Mouse (Mus musculus): Measurements from ENCODE around the gene Cntnap1. TPM values are rescaled to one million over a fixed set of nuclear protein-coding genes. Genes with fewer than 3 reads are reported as not detected.
"Not testable (repeated sequence)": the region's sequence is repeated elsewhere in the genome, so short reads cannot be mapped to it uniquely, and the experiment has no call there.

The Cntnap1 gene
- 3.4 and 3.8 TPM in 2 replicates for polyA plus RNA-seq (2015; fragmentation: Nextera tagmentation; extraction: Ambion mirVana)

DNA sequence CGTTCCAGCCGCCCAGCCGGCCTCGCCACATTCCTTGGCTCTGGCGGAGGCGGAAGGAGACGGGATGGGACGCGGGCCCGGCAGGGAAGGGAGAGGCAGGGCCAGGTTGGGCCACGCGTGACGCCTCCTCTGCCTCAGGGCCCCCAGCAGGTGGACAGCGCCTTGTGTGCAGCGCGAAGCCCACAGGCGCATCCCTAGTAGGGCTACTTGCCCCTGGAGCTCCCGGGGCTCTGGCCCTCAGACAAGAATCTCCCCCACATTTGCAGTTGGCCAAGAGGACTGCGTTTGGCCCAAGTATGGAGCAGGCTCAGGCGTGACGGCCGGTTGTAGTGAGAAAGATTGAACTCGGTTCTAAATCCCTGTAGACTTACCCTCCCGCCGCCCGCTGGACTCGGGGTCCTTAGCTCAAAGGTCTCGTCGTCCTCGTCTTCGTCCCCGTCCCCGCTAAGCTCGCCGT lies at the start of gene Cntnap1:
TSS of gene Cntnap1 (plus strand) at position 170 of the 457 bp plus-strand sequence.
- Histone ChIP-seq H3K27me3 (replicated peaks) (peaks cover 44% of the 10 kb centered on the region), H3K4me3 (peak within 1 kb of the TSS; percentile 84), H3K9ac (peak within 1 kb of the TSS; percentile 64), H3K27ac (peak within 1 kb of the TSS; percentile 81), H3K36me3 (replicated peaks) (peaks cover 5% of the 10 kb centered on the region; the same call in 1 of the 2 replicates), H3K4me1 (peaks cover 64% of the 10 kb centered on the region), H3K4me2 (peak within 1 kb of the TSS; percentile 88), H3K9me3 (no peaks in the 10 kb centered on the region)
- no peak for ATAC-seq (replicated peaks)
- WGBS = under 1% methylated on average over 35 of the region's 35 CpGs

GRCm38 (mm10) chr11:101120545-101121188 lies 49.7 kb upstream of the Cntnap1 start:
- H3K27ac ChIP-seq = peak overlapping the region; percentile 86
- ATAC-seq (replicated peaks) = no peak
- H3K27me3 ChIP-seq (replicated peaks) = no peaks in the 10 kb centered on the region
- H3K9me3 ChIP-seq = no peaks in the 10 kb centered on the region
- H3K4me3 ChIP-seq = peak overlapping the region; percentile 84
- peak overlapping the region; percentile 67 for H3K9ac ChIP-seq
- H3K36me3 ChIP-seq (replicated peaks) = peaks cover 12% of the 10 kb centered on the region
- H3K4me1 ChIP-seq = peaks cover 45% of the 10 kb centered on the region
- 21% methylated on average over 19 of the region's 19 CpGs for WGBS
- H3K4me2 ChIP-seq = peak overlapping the region; percentile 97

GRCm38 (mm10) chr11:101124494-101124893 lies 45.8 kb upstream of the Cntnap1 start:
- not testable (repeated sequence) for H3K9me3 ChIP-seq; ATAC-seq (replicated peaks); H3K9ac ChIP-seq; H3K27ac ChIP-seq; H3K4me2 ChIP-seq; H3K27me3 ChIP-seq (replicated peaks); H3K4me3 ChIP-seq
- H3K36me3 ChIP-seq (replicated peaks) = peaks cover 25% of the 10 kb centered on the region
- H3K4me1 ChIP-seq = peaks cover 16% of the 10 kb centered on the region
- WGBS = 96% methylated on average over 8 of the region's 8 CpGs

DNA sequence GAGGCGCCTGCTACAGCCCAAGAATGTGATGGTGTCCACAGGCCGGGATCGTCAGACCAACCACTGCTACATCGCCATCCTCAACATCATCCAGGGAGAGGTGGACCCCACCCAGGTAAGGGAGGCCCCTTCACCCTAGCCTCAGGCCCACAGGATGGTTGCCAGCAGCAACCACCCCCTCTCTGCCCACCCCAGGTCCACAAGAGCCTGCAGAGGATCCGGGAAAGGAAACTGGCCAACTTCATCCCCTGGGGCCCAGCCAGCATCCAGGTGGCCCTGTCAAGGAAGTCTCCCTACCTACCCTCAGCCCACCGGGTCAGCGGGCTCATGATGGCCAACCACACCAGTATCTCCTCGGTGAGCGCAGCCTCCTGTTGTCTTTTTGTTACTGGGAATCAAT lies 45.3 kb upstream of the Cntnap1 start:
- H3K9ac ChIP-seq; H3K27ac ChIP-seq; H3K4me2 ChIP-seq; H3K4me3 ChIP-seq; H3K27me3 ChIP-seq (replicated peaks); H3K9me3 ChIP-seq; ATAC-seq (replicated peaks): not testable (repeated sequence)
- 97% methylated on average over 9 of the region's 9 CpGs for WGBS
- Histone ChIP-seq H3K36me3 (replicated peaks) (peaks cover 25% of the 10 kb centered on the region), H3K4me1 (peaks cover 16% of the 10 kb centered on the region)

DNA sequence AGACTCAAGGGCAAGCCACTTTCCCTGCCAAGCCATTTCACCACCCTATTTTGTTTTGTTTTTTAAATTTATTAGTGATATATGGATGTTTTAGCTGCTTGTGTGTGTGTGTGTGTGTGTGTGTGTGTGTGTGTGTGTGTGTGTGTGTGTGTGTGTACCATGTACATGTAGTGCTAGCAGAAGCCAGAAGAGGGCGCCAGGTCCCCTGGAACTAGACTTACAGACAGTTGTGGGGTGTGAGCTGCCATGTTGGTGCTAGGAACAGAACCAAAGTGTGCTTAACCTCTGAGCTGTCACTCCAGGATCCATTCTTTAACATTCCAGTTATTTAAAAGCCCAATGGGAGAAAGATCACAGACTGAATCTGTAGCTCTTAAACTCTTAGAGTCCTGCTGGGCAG lies 43.2 kb upstream of the Cntnap1 start:
- Histone ChIP-seq H3K9me3 (no peaks in the 10 kb centered on the region), H3K27ac (no peak overlapping the region), H3K4me3 (no peak overlapping the region), H3K4me1 (no peaks in the 10 kb centered on the region), H3K36me3 (replicated peaks) (peaks cover 25% of the 10 kb centered on the region), H3K27me3 (replicated peaks) (no peaks in the 10 kb centered on the region), H3K4me2 (no peak overlapping the region), H3K9ac (no peak overlapping the region)
- WGBS = 92% methylated on average over 1 of the region's 1 CpGs
- ATAC-seq (replicated peaks) = no peak

DNA sequence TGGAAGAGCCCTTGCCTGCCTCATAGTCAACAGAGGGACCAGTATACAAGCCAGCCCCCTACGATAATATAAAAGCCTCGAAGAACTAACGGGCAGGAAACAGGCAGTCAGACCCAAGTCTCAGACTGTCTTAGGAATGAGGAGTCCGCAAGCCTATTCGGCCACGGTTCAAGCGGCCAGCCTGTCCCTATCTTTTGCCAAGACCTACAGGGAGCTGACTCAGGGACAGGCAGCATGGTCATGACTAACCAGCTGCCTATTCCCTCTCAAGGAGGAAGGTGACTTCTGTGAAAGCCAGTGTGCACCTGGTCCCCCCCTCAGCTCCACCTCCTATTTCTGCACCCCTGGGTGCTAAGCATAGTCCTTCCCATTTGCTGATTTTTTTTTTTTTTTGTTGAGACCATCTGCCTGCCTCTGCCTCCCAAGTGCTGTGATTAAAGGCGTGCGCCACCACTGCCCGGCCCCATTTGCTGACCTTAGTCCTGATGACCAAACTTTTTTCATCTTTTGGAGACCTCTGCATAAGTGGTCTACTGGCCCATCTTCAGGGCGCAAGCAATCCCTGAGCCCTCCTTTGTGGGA lies 41.2 kb upstream of the Cntnap1 start:
- 87% methylated on average over 11 of the region's 11 CpGs for WGBS

GRCm38 (mm10) chr11:101130056-101130756 lies 40.1 kb upstream of the Cntnap1 start:
- H3K36me3 ChIP-seq (replicated peaks) = peaks cover 16% of the 10 kb centered on the region
- no peak overlapping the region for H3K9ac ChIP-seq
- H3K9me3 ChIP-seq = no peaks in the 10 kb centered on the region
- H3K4me1 ChIP-seq = no peaks in the 10 kb centered on the region
- H3K4me3 ChIP-seq = no peak overlapping the region
- WGBS = 57% methylated on average over 18 of the region's 18 CpGs
- H3K27ac ChIP-seq = no peak overlapping the region
- ATAC-seq (replicated peaks) = no peak
- no peaks in the 10 kb centered on the region for H3K27me3 ChIP-seq (replicated peaks)
- no peak overlapping the region for H3K4me2 ChIP-seq

More for the DNA sequence above, 41.2 kb upstream of the Cntnap1 start:
- no peak for ATAC-seq (replicated peaks)
- H3K4me2 ChIP-seq = no peak overlapping the region
- H3K9ac ChIP-seq = no peak overlapping the region
- no peaks in the 10 kb centered on the region for H3K9me3 ChIP-seq
- H3K36me3 ChIP-seq (replicated peaks) = peaks cover 16% of the 10 kb centered on the region
- no peak overlapping the region for H3K27ac ChIP-seq
- no peak overlapping the region for H3K4me3 ChIP-seq
- H3K27me3 ChIP-seq (replicated peaks) = no peaks in the 10 kb centered on the region
- H3K4me1 ChIP-seq = no peaks in the 10 kb centered on the region

DNA sequence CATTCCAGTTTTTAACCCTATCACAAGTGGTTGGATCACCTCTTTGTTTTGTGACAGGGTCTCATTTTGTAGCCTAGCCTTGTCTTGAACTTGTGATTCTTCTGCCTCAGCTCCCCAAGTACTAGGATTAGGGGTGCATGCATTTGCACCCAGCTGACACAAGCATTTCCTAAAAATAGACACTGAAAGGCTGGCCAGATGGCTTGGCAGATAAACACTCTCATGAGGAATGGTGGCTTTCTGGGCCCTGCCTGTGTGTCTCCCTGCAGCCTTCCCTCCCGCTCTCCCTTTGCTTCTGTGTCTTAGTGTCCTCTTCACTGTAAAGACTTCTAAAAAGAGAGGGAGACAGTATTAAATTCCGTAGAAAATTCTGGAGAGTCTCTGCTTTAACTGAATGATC lies 39.1 kb upstream of the Cntnap1 start:
- H3K4me3 ChIP-seq = no peak overlapping the region
- no peaks in the 10 kb centered on the region for H3K4me1 ChIP-seq
- WGBS = 92% methylated on average over 2 of the region's 2 CpGs

GRCm38 (mm10) chr11:101131701-101132100 lies 38.6 kb upstream of the Cntnap1 start:
- ATAC-seq (replicated peaks) = no peak
- H3K4me2 ChIP-seq = no peak overlapping the region
- H3K9me3 ChIP-seq = no peaks in the 10 kb centered on the region
- H3K9ac ChIP-seq = no peak overlapping the region
- H3K27me3 ChIP-seq (replicated peaks) = no peaks in the 10 kb centered on the region
- no peak overlapping the region for H3K27ac ChIP-seq
- WGBS = 83% methylated on average over 6 of the region's 6 CpGs
- H3K4me3 ChIP-seq = no peak overlapping the region
- H3K4me1 ChIP-seq = no peaks in the 10 kb centered on the region
- H3K36me3 ChIP-seq (replicated peaks) = peaks cover 2% of the 10 kb centered on the region

More for the DNA sequence above, 39.1 kb upstream of the Cntnap1 start:
- peaks cover 8% of the 10 kb centered on the region for H3K36me3 ChIP-seq (replicated peaks)
- ATAC-seq (replicated peaks) = no peak
- no peaks in the 10 kb centered on the region for H3K9me3 ChIP-seq
- H3K27me3 ChIP-seq (replicated peaks) = no peaks in the 10 kb centered on the region
- H3K9ac ChIP-seq = no peak overlapping the region
- H3K4me2 ChIP-seq = no peak overlapping the region
- H3K27ac ChIP-seq = no peak overlapping the region

DNA sequence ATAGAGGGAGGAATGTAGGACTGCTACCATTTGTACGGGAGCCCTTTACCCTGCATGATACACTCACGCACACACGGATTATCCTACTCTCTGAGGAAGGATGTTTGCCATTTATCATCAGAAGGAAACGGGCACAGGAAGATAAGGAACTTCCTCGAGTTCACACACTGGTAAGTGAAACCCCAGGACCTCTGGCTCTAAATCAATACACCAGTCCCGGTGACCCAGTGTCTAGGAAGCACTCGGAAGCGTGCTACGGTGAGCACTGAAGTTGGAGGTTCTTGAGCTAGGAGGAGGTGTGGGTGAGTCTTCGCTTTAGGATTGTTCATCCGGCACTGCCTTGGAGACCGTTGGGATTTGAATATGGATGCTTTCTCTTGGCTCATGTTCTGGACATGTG lies 37.3 kb upstream of the Cntnap1 start:
- Histone ChIP-seq H3K36me3 (replicated peaks) (no peaks in the 10 kb centered on the region), H3K4me2 (no peak overlapping the region), H3K9ac (no peak overlapping the region), H3K27ac (no peak overlapping the region), H3K4me1 (no peaks in the 10 kb centered on the region), H3K4me3 (no peak overlapping the region), H3K27me3 (replicated peaks) (no peaks in the 10 kb centered on the region), H3K9me3 (no peaks in the 10 kb centered on the region)
- no peak for ATAC-seq (replicated peaks)
- 85% methylated on average over 12 of the region's 12 CpGs for WGBS

GRCm38 (mm10) chr11:101134217-101134865 lies 36.0 kb upstream of the Cntnap1 start:
- H3K4me2 ChIP-seq = no peak overlapping the region
- H3K4me3 ChIP-seq = no peak overlapping the region
- H3K4me1 ChIP-seq = peaks cover 5% of the 10 kb centered on the region; the same call in 1 of the 2 replicates
- no peak overlapping the region for H3K27ac ChIP-seq
- no peaks in the 10 kb centered on the region for H3K9me3 ChIP-seq
- no peaks in the 10 kb centered on the region for H3K36me3 ChIP-seq (replicated peaks)
- no peaks in the 10 kb centered on the region for H3K27me3 ChIP-seq (replicated peaks)
- WGBS = 85% methylated on average over 13 of the region's 13 CpGs
- no peak for ATAC-seq (replicated peaks)
- no peak overlapping the region for H3K9ac ChIP-seq

DNA sequence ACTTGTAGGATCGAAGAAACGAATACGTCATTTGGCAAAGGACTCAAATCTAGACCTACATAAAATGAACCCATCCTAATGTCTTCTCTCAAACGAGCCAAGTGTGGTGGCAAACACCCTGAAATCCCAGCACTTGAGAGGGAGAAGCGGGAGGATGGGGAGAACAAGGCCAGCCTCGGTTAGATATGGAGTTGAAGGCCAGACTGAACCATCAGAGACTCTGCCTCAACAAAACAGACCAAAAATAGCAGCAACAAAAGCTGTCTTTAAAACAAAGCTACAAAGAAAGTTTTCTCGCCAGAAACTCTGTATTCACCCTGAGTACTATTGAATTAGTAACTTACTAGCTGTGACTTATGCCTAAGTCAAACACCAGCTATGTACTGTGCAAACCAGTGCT lies 33.3 kb upstream of the Cntnap1 start:
- H3K27ac ChIP-seq = no peak overlapping the region
- H3K27me3 ChIP-seq (replicated peaks) = no peaks in the 10 kb centered on the region
- H3K9ac ChIP-seq = no peak overlapping the region
- 80% methylated on average over 7 of the region's 7 CpGs for WGBS
- H3K36me3 ChIP-seq (replicated peaks) = no peaks in the 10 kb centered on the region
- no peak for ATAC-seq (replicated peaks)
- peaks cover 5% of the 10 kb centered on the region; the same call in 1 of the 2 replicates for H3K4me1 ChIP-seq
- no peak overlapping the region for H3K4me2 ChIP-seq
- no peak overlapping the region for H3K4me3 ChIP-seq
- no peaks in the 10 kb centered on the region for H3K9me3 ChIP-seq
